Comparison of ENCODE assay signal across 24 mouse cellular contexts in genomic region chr14:87637131-87637530, GRCm38 (mm10).
"Had no signal": no experiment of that assay in that cellular context is flagged by ENCODE, and none has a peak within 500 bp of the region (broad histone marks: within the 10 kb centered on the region; RNA-seq: fewer than 3 reads in every experiment).

No protein-coding gene starts in this region.

- H3K4me1 ChIP-seq: limb, embryonic 12.5 days; limb, embryonic 15.5 days; midbrain, embryonic 12.5 days; midbrain, embryonic 15.5 days; neural tube, embryonic 12.5 days; neural tube, embryonic 15.5 days; stomach, embryonic 15.5 days had no signal

- H3K36me3 ChIP-seq: limb, embryonic 12.5 days; limb, embryonic 15.5 days; midbrain, embryonic 12.5 days; midbrain, embryonic 15.5 days; neural tube, embryonic 12.5 days; neural tube, embryonic 15.5 days; stomach, embryonic 15.5 days had no signal

- DNase-seq: kidney, adult 18-20 months; kidney, adult 9 months; kidney, postnatal 25 days; layer of hippocampus, adult 9-11 months; left cerebral cortex, postnatal 4 days; liver, postnatal 0 days; right cerebral cortex, adult 18-20 months; right cerebral cortex, postnatal 25 days; spleen, adult 18-20 months; thymus, postnatal 25 days had no signal

- H3K9me3 ChIP-seq: limb, embryonic 12.5 days; limb, embryonic 15.5 days; midbrain, embryonic 12.5 days; midbrain, embryonic 15.5 days; neural tube, embryonic 12.5 days; neural tube, embryonic 15.5 days; stomach, embryonic 15.5 days had no signal

- H3K27me3 ChIP-seq: limb, embryonic 12.5 days; limb, embryonic 15.5 days; midbrain, embryonic 12.5 days; midbrain, embryonic 15.5 days; neural tube, embryonic 12.5 days; neural tube, embryonic 15.5 days; stomach, embryonic 15.5 days had no signal

- ATAC-seq: inflammation-experienced regulatory T-cells, adult 6 months; intestine, embryonic 16.5 days; liver, postnatal 0 days; midbrain, embryonic 15.5 days had no signal

- H3K4me3 ChIP-seq: layer of hippocampus, adult 2 months; limb, embryonic 12.5 days; limb, embryonic 15.5 days; midbrain, embryonic 12.5 days; midbrain, embryonic 15.5 days; neural tube, embryonic 12.5 days; neural tube, embryonic 15.5 days; stomach, embryonic 15.5 days had no signal

- H3K27ac ChIP-seq: kidney, postnatal 0 days; layer of hippocampus, adult 2 months; limb, embryonic 12.5 days; limb, embryonic 15.5 days; liver, embryonic 14.5 days; macrophage; midbrain, embryonic 12.5 days; midbrain, embryonic 15.5 days; neural tube, embryonic 12.5 days; neural tube, embryonic 15.5 days; stomach, embryonic 15.5 days had no signal

- H3K9ac ChIP-seq: limb, embryonic 12.5 days; limb, embryonic 15.5 days; liver, embryonic 14.5 days; liver, postnatal 0 days; midbrain, embryonic 12.5 days; midbrain, embryonic 15.5 days; neural tube, embryonic 12.5 days; neural tube, embryonic 15.5 days; stomach, embryonic 15.5 days had no signal

- H3K4me2 ChIP-seq: limb, embryonic 12.5 days; limb, embryonic 15.5 days; liver, embryonic 11.5 days; midbrain, embryonic 12.5 days; midbrain, embryonic 15.5 days; neural tube, embryonic 12.5 days; neural tube, embryonic 15.5 days; stomach, embryonic 15.5 days had no signal
